Mouse (Mus musculus): ENCODE measurements around the gene C130026I21Rik. TPM values are rescaled to one million over a fixed set of nuclear protein-coding genes. Genes with fewer than 3 reads are reported as not detected.
"Not testable (repeated sequence)": the region's sequence is repeated elsewhere in the genome, so short reads cannot be mapped to it uniquely, and the experiment has no call there.

C130026I21Rik gene
- total RNA-seq (2017): 6.3 and 7.4 TPM in 2 replicates

- not testable (repeated sequence) for ATAC-seq (replicated peaks; ENCODE audit: low read depth, poor library complexity, severe bottlenecking)
Measured at GRCm38 (mm10) chr1:85270466-85270865, at the start of gene C130026I21Rik. Gene C130026I21Rik, minus strand, starts transcription at chr1:85270566.

- not testable (repeated sequence) for ATAC-seq (replicated peaks; ENCODE audit: low read depth, poor library complexity, severe bottlenecking)
Measured at GRCm38 (mm10) chr1:85287063-85287462, 16.7 kb upstream of the C130026I21Rik start.

- ATAC-seq (replicated peaks; ENCODE audit: low read depth, poor library complexity, severe bottlenecking): not testable (repeated sequence)
Measured at GRCm38 (mm10) chr1:85276421-85276820, 6.1 kb upstream of the C130026I21Rik start.

GRCm38 (mm10) chr1:85258634-85259033 is 11.7 kb downstream of the C130026I21Rik start:
- ATAC-seq (replicated peaks; ENCODE audit: low read depth, poor library complexity, severe bottlenecking): not testable (repeated sequence)

- ATAC-seq (replicated peaks; ENCODE audit: low read depth, poor library complexity, severe bottlenecking): not testable (repeated sequence)
Measured at GRCm38 (mm10) chr1:85255217-85255616, 15.1 kb downstream of the C130026I21Rik start.

GRCm38 (mm10) chr1:85251211-85251610 is 19.2 kb downstream of the C130026I21Rik start:
- ATAC-seq (replicated peaks; ENCODE audit: low read depth, poor library complexity, severe bottlenecking): not testable (repeated sequence)

GRCm38 (mm10) chr1:85248985-85249384 is 21.4 kb downstream of the C130026I21Rik start:
- ATAC-seq (replicated peaks; ENCODE audit: low read depth, poor library complexity, severe bottlenecking): not testable (repeated sequence)

GRCm38 (mm10) chr1:85246776-85247460 is 23.4 kb downstream of the C130026I21Rik start:
- ATAC-seq (replicated peaks; ENCODE audit: low read depth, poor library complexity, severe bottlenecking): not testable (repeated sequence)

GRCm38 (mm10) chr1:85246266-85246665 is 24.1 kb downstream of the C130026I21Rik start:
- ATAC-seq (replicated peaks; ENCODE audit: low read depth, poor library complexity, severe bottlenecking): not testable (repeated sequence)

- ATAC-seq (replicated peaks; ENCODE audit: low read depth, poor library complexity, severe bottlenecking): not testable (repeated sequence)
Measured at GRCm38 (mm10) chr1:85244941-85245340, 25.4 kb downstream of the C130026I21Rik start.

GRCm38 (mm10) chr1:85243023-85243422 is 27.3 kb downstream of the C130026I21Rik start:
- ATAC-seq (replicated peaks; ENCODE audit: low read depth, poor library complexity, severe bottlenecking): not testable (repeated sequence)

GRCm38 (mm10) chr1:85239018-85239775 is 31.2 kb downstream of the C130026I21Rik start:
- ATAC-seq (replicated peaks; ENCODE audit: low read depth, poor library complexity, severe bottlenecking): not testable (repeated sequence)

GRCm38 (mm10) chr1:85206531-85206930 is 63.8 kb downstream of the C130026I21Rik start:
- not testable (repeated sequence) for ATAC-seq (replicated peaks; ENCODE audit: low read depth, poor library complexity, severe bottlenecking)

GRCm38 (mm10) chr1:85199523-85199922 is 70.8 kb downstream of the C130026I21Rik start:
- ATAC-seq (replicated peaks; ENCODE audit: low read depth, poor library complexity, severe bottlenecking): not testable (repeated sequence)

GRCm38 (mm10) chr1:85198647-85199350 is 71.6 kb downstream of the C130026I21Rik start:
- not testable (repeated sequence) for ATAC-seq (replicated peaks; ENCODE audit: low read depth, poor library complexity, severe bottlenecking)

- ATAC-seq (replicated peaks; ENCODE audit: low read depth, poor library complexity, severe bottlenecking): not testable (repeated sequence)
Measured at GRCm38 (mm10) chr1:85196732-85197131, 73.6 kb downstream of the C130026I21Rik start.

- ATAC-seq (replicated peaks; ENCODE audit: low read depth, poor library complexity, severe bottlenecking): not testable (repeated sequence)
Measured at GRCm38 (mm10) chr1:85193761-85194160, 76.6 kb downstream of the C130026I21Rik start.

- not testable (repeated sequence) for ATAC-seq (replicated peaks; ENCODE audit: low read depth, poor library complexity, severe bottlenecking)
Measured at GRCm38 (mm10) chr1:85181981-85182380, 88.4 kb downstream of the C130026I21Rik start.

GRCm38 (mm10) chr1:85178971-85179370 is 91.4 kb downstream of the C130026I21Rik start:
- ATAC-seq (replicated peaks; ENCODE audit: low read depth, poor library complexity, severe bottlenecking): not testable (repeated sequence)

- ATAC-seq (replicated peaks; ENCODE audit: low read depth, poor library complexity, severe bottlenecking): not testable (repeated sequence)
Measured at GRCm38 (mm10) chr1:85162841-85163240, 107.5 kb downstream of the C130026I21Rik start.

Data from common myeloid progenitor, adult 5-6 weeks (primary cell).